Comparison of ENCODE assay signal across 9 mouse cellular contexts in genomic region chr11:3547969-3548368, GRCm38 (mm10). TPM values are rescaled to one million over a fixed set of nuclear protein-coding genes. Genes with fewer than 3 reads are reported as not detected.
DNase-seq lines count a peak whose midpoint lies in the region; ATAC-seq and TF ChIP-seq lines count a peak whose summit lies in the region.
"Had no signal": no experiment of that assay in that cellular context is flagged by ENCODE, and none has a peak within 500 bp of the region (broad histone marks: within the 10 kb centered on the region; RNA-seq: fewer than 3 reads in every experiment).

No protein-coding gene starts in this region.

- peak; percentile 33 to 57 for DNase-seq in heart, postnatal 14 days
- DNase-seq in heart, adult 2 months = no peak
- no peak for DNase-seq in stomach, postnatal 0 days (ENCODE audit: low spot score)
- DNase-seq in hindbrain, embryonic 14.5 days (ENCODE audit: low spot score) = peak; percentile 36
- DNase-seq in splenic B cell, adult 2 months (ENCODE audit: low read depth, low spot score) = peak; percentile 26
- no peak for DNase-seq in gastrocnemius, postnatal 25 days
- DNase-seq in adrenal gland, adult 8-10 months = no peak

- TF ChIP-seq POLR2A in heart, adult 2 months (IDR thresholded peaks at IDR 0.05; ENCODE audit: insufficient read depth, low read depth, low read length) = no peak

- peak; percentile 51; the same call in 1 of the 2 replicates for ATAC-seq in stomach, embryonic 16.5 days (ENCODE audit: insufficient read depth, low FRiP score)
- no peak for ATAC-seq in stomach, postnatal 0 days (ENCODE audit: low FRiP score, low TSS enrichment)
- ATAC-seq in hindbrain, embryonic 14.5 days (ENCODE audit: low FRiP score) = no peak

- no peak overlapping the region for H3K4me2 ChIP-seq in stomach, embryonic 16.5 days (ENCODE audit: low read depth, low read length)
- no peak overlapping the region for H3K4me2 ChIP-seq in stomach, postnatal 0 days (replicated peaks; ENCODE audit: low read depth)
- H3K4me2 ChIP-seq in hindbrain, embryonic 14.5 days (replicated peaks) = no peak overlapping the region
- H3K4me2 ChIP-seq: heart, embryonic 15.5 days had no signal

- no peak overlapping the region for H3K27ac ChIP-seq in heart, adult 2 months
- H3K27ac ChIP-seq in stomach, embryonic 16.5 days (ENCODE audit: low read length) = no peak overlapping the region
- no peak overlapping the region for H3K27ac ChIP-seq in stomach, postnatal 0 days (replicated peaks)
- H3K27ac ChIP-seq in hindbrain, embryonic 14.5 days = no peak overlapping the region
- H3K27ac ChIP-seq: heart, embryonic 15.5 days had no signal

- no peak for TF ChIP-seq EP300 in heart, adult 2 months (IDR thresholded peaks at IDR 0.05; ENCODE audit: insufficient read depth, low read depth, low read length)
- no peak for TF ChIP-seq EP300 in stomach, postnatal 0 days (optimal IDR thresholded peaks at IDR 0.05)

- no peak overlapping the region for H3K9ac ChIP-seq in heart, adult 2 months (ENCODE audit: low read depth, low read length)
- no peak overlapping the region for H3K9ac ChIP-seq in stomach, embryonic 16.5 days (ENCODE audit: low read length)
- H3K9ac ChIP-seq in stomach, postnatal 0 days (ENCODE audit: low read length) = no peak overlapping the region
- H3K9ac ChIP-seq in hindbrain, embryonic 14.5 days = no peak overlapping the region
- H3K9ac ChIP-seq: heart, embryonic 15.5 days had no signal

- H3K9me3 ChIP-seq in stomach, embryonic 16.5 days (replicated peaks; ENCODE audit: control insufficient read depth, low read length) = no peaks in the 10 kb centered on the region
- H3K9me3 ChIP-seq in stomach, postnatal 0 days (ENCODE audit: control insufficient read depth, low read length) = no peaks in the 10 kb centered on the region
- 0 out of 2 replicates have a peak, but pooled peaks cover 4% of the 10 kb centered on the region for H3K9me3 ChIP-seq in hindbrain, embryonic 14.5 days (ENCODE audit: control insufficient read depth, low read length)

- H3K36me3 ChIP-seq in heart, adult 2 months (ENCODE audit: control insufficient read depth, insufficient read depth, low read length) = no peaks in the 10 kb centered on the region
- no peaks in the 10 kb centered on the region for H3K36me3 ChIP-seq in stomach, embryonic 16.5 days (ENCODE audit: control insufficient read depth, insufficient read depth, low read length)
- no peaks in the 10 kb centered on the region for H3K36me3 ChIP-seq in stomach, postnatal 0 days (ENCODE audit: control insufficient read depth, insufficient read depth, low read length)
- no peaks in the 10 kb centered on the region for H3K36me3 ChIP-seq in hindbrain, embryonic 14.5 days (replicated peaks; ENCODE audit: control insufficient read depth, insufficient read depth)
- no peaks in the 10 kb centered on the region for H3K36me3 ChIP-seq in splenic B cell, adult 2 months (ENCODE audit: control insufficient read depth, insufficient read depth, low read length, poor library complexity, severe bottlenecking)
- H3K36me3 ChIP-seq: heart, embryonic 15.5 days had no signal

- peaks cover 8% of the 10 kb centered on the region for H3K4me1 ChIP-seq in heart, adult 2 months (ENCODE audit: control insufficient read depth, insufficient read depth, low read length)
- H3K4me1 ChIP-seq in stomach, embryonic 16.5 days (ENCODE audit: control insufficient read depth, insufficient read depth, low read length) = peaks cover 11% of the 10 kb centered on the region; the same call in 1 of the 2 replicates
- peaks cover 6% of the 10 kb centered on the region; the same call in 1 of the 2 replicates for H3K4me1 ChIP-seq in stomach, postnatal 0 days (replicated peaks; ENCODE audit: control insufficient read depth, insufficient read depth)
- no peaks in the 10 kb centered on the region for H3K4me1 ChIP-seq in hindbrain, embryonic 14.5 days (replicated peaks; ENCODE audit: control insufficient read depth, insufficient read depth, low read length)

- TF ChIP-seq CTCF in heart, adult 2 months (IDR thresholded peaks at IDR 0.05) = no peak
- TF ChIP-seq CTCF in stomach, postnatal 0 days (IDR thresholded peaks at IDR 0.05; ENCODE audit: low read depth) = no peak

- H3K4me3 ChIP-seq in heart, adult 2 months = no peak overlapping the region
- no peak overlapping the region for H3K4me3 ChIP-seq in stomach, embryonic 16.5 days (replicated peaks; ENCODE audit: low read length)
- no peak overlapping the region for H3K4me3 ChIP-seq in stomach, postnatal 0 days (ENCODE audit: low read depth, low read length)
- H3K4me3 ChIP-seq in hindbrain, embryonic 14.5 days (replicated peaks; ENCODE audit: low read length) = no peak overlapping the region
- H3K4me3 ChIP-seq: heart, embryonic 15.5 days had no signal

- H3K27me3 ChIP-seq in heart, adult 2 months (ENCODE audit: control insufficient read depth, insufficient read depth, low read length) = no peaks in the 10 kb centered on the region
- H3K27me3 ChIP-seq in stomach, embryonic 16.5 days (ENCODE audit: control insufficient read depth, insufficient read depth, low read length) = no peaks in the 10 kb centered on the region
- H3K27me3 ChIP-seq in stomach, postnatal 0 days (ENCODE audit: control insufficient read depth, insufficient read depth, low read length) = no peaks in the 10 kb centered on the region
- H3K27me3 ChIP-seq in hindbrain, embryonic 14.5 days (ENCODE audit: control insufficient read depth, insufficient read depth, low read length) = no peaks in the 10 kb centered on the region
- no peaks in the 10 kb centered on the region for H3K27me3 ChIP-seq in splenic B cell, adult 2 months (ENCODE audit: control insufficient read depth, insufficient read depth, low read length, poor library complexity, severe bottlenecking)
- H3K27me3 ChIP-seq: heart, embryonic 15.5 days had no signal

- intact Hi-C loops in heart, postnatal 14 days (cut with DNase I) = no loop called here
- intact Hi-C loops in heart, adult 2 months (cut with DNase I) = no loop called here

- WGBS in heart, adult 2 months = 27% methylated on average over 6 of the region's 6 CpGs
- WGBS in stomach, embryonic 16.5 days = 49% methylated on average over 6 of the region's 6 CpGs
- 41% methylated on average over 6 of the region's 6 CpGs for WGBS in stomach, postnatal 0 days
- WGBS in hindbrain, embryonic 14.5 days = 37% methylated on average over 6 of the region's 6 CpGs

- no peaks in the 10 kb centered on the region for H3K79me2 ChIP-seq in heart, adult 2 months (replicated peaks; ENCODE audit: control insufficient read depth, insufficient read depth, low read length)

RNA-seq across cellular contexts. Expression of gene Smtn, which starts 7.6 kb away (rescaled TPM):
- total RNA-seq in heart, postnatal 14 days (2021) = 100 to 1,000 TPM; 196 to 205 TPM
- total RNA-seq in heart, adult 2 months (2021) = 100 to 1,000 TPM; 137 to 154 TPM
- polyA plus RNA-seq in heart, adult 2 months (2012; rRNA removed) = 159 and 167 TPM in 2 replicates
- polyA plus RNA-seq in stomach, embryonic 16.5 days (2015; fragmentation: Nextera tagmentation; extraction: Ambion mirVana) = 122 and 128 TPM in 2 replicates
- polyA plus RNA-seq in stomach, postnatal 0 days (2015; fragmentation: Nextera tagmentation; extraction: Ambion mirVana) = 103 TPM in 2 replicates
- polyA plus RNA-seq in hindbrain, embryonic 14.5 days (2014; fragmentation: Nextera tagmentation; extraction: Ambion mirVana) = 15.0 and 17.3 TPM in 2 replicates
- total RNA-seq in gastrocnemius, postnatal 25 days (2021) = 10 to 100 TPM; 80.8 to 97.3 TPM
- 10 to 100 TPM; 36.6 to 93.0 (median 52.5) TPM for total RNA-seq in adrenal gland, adult 8-10 months (2022)

RNA-seq across cellular contexts. Expression of gene Selenom, which starts 33.5 kb away (rescaled TPM):
- total RNA-seq in heart, postnatal 14 days (2021) = 10 to 100 TPM; 42.1 to 44.0 TPM
- 10 to 100 TPM; 41.7 to 42.8 TPM for total RNA-seq in heart, adult 2 months (2021)
- 67.8 and 78.3 TPM in 2 replicates for polyA plus RNA-seq in heart, adult 2 months (2012; rRNA removed)
- polyA plus RNA-seq in stomach, embryonic 16.5 days (2015; fragmentation: Nextera tagmentation; extraction: Ambion mirVana) = 169 and 176 TPM in 2 replicates
- polyA plus RNA-seq in stomach, postnatal 0 days (2015; fragmentation: Nextera tagmentation; extraction: Ambion mirVana) = 179 and 191 TPM in 2 replicates
- 105 and 122 TPM in 2 replicates for polyA plus RNA-seq in hindbrain, embryonic 14.5 days (2014; fragmentation: Nextera tagmentation; extraction: Ambion mirVana)
- total RNA-seq in gastrocnemius, postnatal 25 days (2021) = 10 to 100 TPM; 15.1 to 19.6 TPM
- 10 to 100 TPM; 39.2 to 61.9 (median 57.1) TPM for total RNA-seq in adrenal gland, adult 8-10 months (2022)

RNA-seq across cellular contexts. Expression of gene Inpp5j, which starts 43.3 kb away (rescaled TPM):
- total RNA-seq in heart, postnatal 14 days (2021) = 10 to 100 TPM; 18.9 to 21.7 TPM
- 10 to 100 TPM; 23.4 to 23.6 TPM for total RNA-seq in heart, adult 2 months (2021)
- 20.1 and 22.2 TPM in 2 replicates for polyA plus RNA-seq in heart, adult 2 months (2012; rRNA removed)
- polyA plus RNA-seq in stomach, embryonic 16.5 days (2015; fragmentation: Nextera tagmentation; extraction: Ambion mirVana) = 3.4 and 3.5 TPM in 2 replicates
- 2.4 and 2.7 TPM in 2 replicates for polyA plus RNA-seq in stomach, postnatal 0 days (2015; fragmentation: Nextera tagmentation; extraction: Ambion mirVana)
- polyA plus RNA-seq in hindbrain, embryonic 14.5 days (2014; fragmentation: Nextera tagmentation; extraction: Ambion mirVana) = 5.7 and 6.9 TPM in 2 replicates
- 1 to 10 TPM; 5.6 TPM for total RNA-seq in gastrocnemius, postnatal 25 days (2021)
- 1 to 10 TPM in 1 of 4 experiments, under 1 TPM in 3; 0.55 to 1.0 (median 0.75) TPM for total RNA-seq in adrenal gland, adult 8-10 months (2022)

RNA-seq across cellular contexts. Expression of gene Pla2g3, which starts 59.9 kb away (rescaled TPM):
- under 1 TPM; 0.10 to 0.22 TPM for total RNA-seq in heart, postnatal 14 days (2021)
- total RNA-seq in heart, adult 2 months (2021) = under 1 TPM in 1 of 2 experiments, not detected in 1; 0.09 TPM
- 0.23 and 0.25 TPM in 2 replicates for polyA plus RNA-seq in heart, adult 2 months (2012; rRNA removed)
- polyA plus RNA-seq in stomach, embryonic 16.5 days (2015; fragmentation: Nextera tagmentation; extraction: Ambion mirVana) = 1.8 and 4.5 TPM in 2 replicates
- polyA plus RNA-seq in stomach, postnatal 0 days (2015; fragmentation: Nextera tagmentation; extraction: Ambion mirVana) = 9.4 and 11.0 TPM in 2 replicates
- 0.67 and 0.81 TPM in 2 replicates for polyA plus RNA-seq in hindbrain, embryonic 14.5 days (2014; fragmentation: Nextera tagmentation; extraction: Ambion mirVana)
- total RNA-seq in gastrocnemius, postnatal 25 days (2021) = not detected
- total RNA-seq in adrenal gland, adult 8-10 months (2022) = under 1 TPM; 0.17 to 0.59 (median 0.43) TPM

Comparison
In these comparisons a context has a peak if more than half of its experiments do, and no peak if none do; other contexts are left out.
1. DNase-seq: peak in heart, postnatal 14 days (2 of 2), hindbrain, embryonic 14.5 days (single experiment) and splenic B cell, adult 2 months (single experiment); none in heart, adult 2 months (0 of 2), stomach, postnatal 0 days (single experiment), gastrocnemius, postnatal 25 days (single experiment) and adrenal gland, adult 8-10 months (single experiment).